Mouse (Mus musculus) heart, embryonic 12.5 days (tissue): ENCODE measurements around the gene Txnrd2. TPM values are rescaled to one million over a fixed set of nuclear protein-coding genes. Genes with fewer than 3 reads are reported as not detected.

ENCODE experiments used
- ATAC-seq: fragments of 200-750 bp; cut with Nextera tagmentation; 2 replicates; pipeline ENCODE4 v1.8.0; 2017; ENCODE audit warnings: moderate TSS enrichment, moderate library complexity; ENCODE audit not compliant: insufficient number of reproducible peaks, low FRiP score
- H3K27ac ChIP-seq: fragments of 300-500 bp; sonication (generic); 2 replicates; pipeline ENCODE4 v1.5.1; 2016; ENCODE audit warnings: mild to moderate bottlenecking, moderate library complexity; ENCODE audit not compliant: poor library complexity, severe bottlenecking
- H3K27me3 ChIP-seq: fragments of 300-500 bp; sonication (generic); replicated peaks from 2 replicates; pipeline ENCODE4 v1.6.1; 2016; ENCODE audit warnings: mild to moderate bottlenecking, moderate library complexity
- H3K36me3 ChIP-seq: fragments of 300-500 bp; sonication (generic); 2 replicates; pipeline ENCODE4 v1.6.1; 2016; ENCODE audit warnings: mild to moderate bottlenecking, moderate library complexity
- H3K4me1 ChIP-seq: fragments of 300-500 bp; sonication (generic); replicated peaks from 2 replicates; pipeline ENCODE4 v1.6.1; 2016; ENCODE audit warnings: mild to moderate bottlenecking
- H3K4me2 ChIP-seq: fragments of 300-500 bp; sonication (generic); 2 replicates; pipeline ENCODE4 v1.6.1; 2016; ENCODE audit warnings: mild to moderate bottlenecking, moderate library complexity
- H3K4me3 ChIP-seq: fragments of 300-500 bp; sonication (generic); 2 replicates; pipeline ENCODE4 v1.5.1; 2016; ENCODE audit warnings: mild to moderate bottlenecking
- H3K9ac ChIP-seq: fragments of 300-500 bp; sonication (generic); 2 replicates; pipeline ENCODE4 v1.6.1; 2016; ENCODE audit warnings: mild to moderate bottlenecking, moderate library complexity
- H3K9me3 ChIP-seq: fragments of 300-500 bp; sonication (generic); replicated peaks from 2 replicates; pipeline ENCODE4 v1.6.1; 2016; ENCODE audit warnings: mild to moderate bottlenecking, moderate library complexity
- WGBS: fragments of 180-500 bp; shearing (Covaris S2); methylation state at CpG from one replicate; pipeline ENCODE4 v1.1.7; 2016; 5-methylcytosine and 5-hydroxymethylcytosine counted together
- polyA plus RNA-seq: library from polyadenylated mRNA; unstranded; fragments of >200 nt; fragmentation: Nextera tagmentation; extraction: Ambion mirVana; gene quantifications from 2 replicates; pipeline ENCODE4 v1.2.1, GENCODE M21; 2016

Gene Txnrd2
- polyA plus RNA-seq, 1 experiment from 2014 or later, result 34.9 TPM

DNA sequence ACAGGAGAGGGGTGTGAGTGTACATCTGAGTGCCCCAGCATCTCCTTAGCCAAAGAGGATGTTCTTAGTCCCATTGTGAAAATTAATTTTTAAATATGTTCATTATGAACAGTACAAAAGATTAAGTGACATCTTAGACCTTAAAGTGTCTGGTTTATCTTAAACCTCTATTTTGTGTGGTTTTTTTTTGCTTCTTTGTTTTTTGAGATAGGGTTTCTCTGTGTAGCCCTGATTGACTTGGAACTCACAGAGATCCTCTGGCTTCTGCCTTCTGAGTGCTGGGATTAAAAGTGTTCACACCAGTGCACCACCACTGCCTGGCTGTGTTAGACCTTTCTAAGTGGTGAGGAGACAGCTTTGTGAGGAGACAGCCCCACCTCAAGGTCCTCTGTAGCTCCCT, 32.5 kb downstream of the Txnrd2 start:
- Histone ChIP-seq H3K36me3 (peaks cover 13% of the 10 kb centered on the region; the same call in 1 of the 2 replicates), H3K27ac (no peak overlapping the region), H3K27me3 (0 out of 2 replicates have a peak, but pooled peaks cover 13% of the 10 kb centered on the region), H3K9me3 (no peaks in the 10 kb centered on the region), H3K4me2 (no peak overlapping the region), H3K9ac (no peak overlapping the region), H3K4me1 (peaks cover 23% of the 10 kb centered on the region), H3K4me3 (no peak overlapping the region)
- ATAC-seq, result no peak

DNA sequence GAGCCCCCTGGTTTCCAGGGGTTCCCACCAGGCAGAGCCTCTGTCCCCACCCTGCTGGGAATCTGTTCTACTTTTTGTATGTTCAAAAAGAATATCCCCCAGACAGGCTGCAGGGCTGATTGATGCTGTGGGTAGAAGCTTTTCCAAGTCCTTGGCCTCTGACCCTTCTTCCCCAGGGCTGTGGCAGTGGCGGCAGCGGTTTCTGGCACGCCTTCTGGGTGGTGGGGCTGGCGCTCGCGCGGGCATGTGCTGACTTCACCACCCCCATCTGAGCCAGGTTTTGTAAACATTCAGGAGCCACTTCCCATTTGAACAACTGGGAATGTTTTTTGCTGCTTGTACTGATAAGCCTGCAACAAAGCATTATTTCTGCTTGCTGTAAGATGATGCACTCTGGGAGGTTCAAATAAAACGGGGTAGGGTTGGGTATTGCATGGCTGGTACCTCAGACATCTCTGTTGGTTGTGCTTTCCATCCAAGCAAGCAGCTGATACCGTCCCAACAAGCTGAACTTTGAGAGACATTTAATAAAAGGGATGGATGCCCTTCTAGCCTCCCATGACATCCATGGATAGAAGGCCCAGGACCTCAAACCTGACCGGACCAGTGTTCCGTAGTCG, 33.3 kb downstream of the Txnrd2 start:
- 19% methylated on average over 12 of the region's 12 CpGs for WGBS
- Histone ChIP-seq H3K9me3 (no peaks in the 10 kb centered on the region), H3K9ac (0 out of 2 replicates have a peak overlapping the region, but pooled peaks have one; percentile 14), H3K27me3 (0 out of 2 replicates have a peak, but pooled peaks cover 13% of the 10 kb centered on the region), H3K4me3 (0 out of 2 replicates have a peak overlapping the region, but pooled peaks have one; percentile 2), H3K36me3 (peaks cover 13% of the 10 kb centered on the region; the same call in 1 of the 2 replicates), H3K27ac (no peak overlapping the region), H3K4me1 (peaks cover 23% of the 10 kb centered on the region), H3K4me2 (peak overlapping the region; percentile 51)
- peak; percentile 22; the same call in 1 of the 2 replicates for ATAC-seq

DNA sequence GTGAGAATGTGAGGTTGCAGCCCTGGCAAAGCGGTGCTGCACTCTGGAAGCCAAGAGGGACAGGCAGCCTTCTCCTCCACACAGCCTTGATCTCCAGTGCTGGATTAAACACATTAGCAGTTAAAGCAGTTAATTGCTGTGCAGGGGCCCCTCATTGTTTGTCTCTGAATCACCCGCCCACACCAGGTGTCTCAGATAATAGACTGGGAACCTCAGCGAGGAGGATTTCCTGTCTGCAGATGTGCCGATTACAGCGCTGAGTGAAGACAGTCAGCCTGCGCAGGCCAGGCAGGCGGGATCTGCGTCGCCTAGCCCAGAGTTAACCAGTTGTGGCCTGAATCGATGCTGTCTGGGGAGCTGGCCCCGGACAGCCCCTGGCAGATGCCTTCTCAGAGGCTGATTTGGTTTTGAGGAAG, 33.8 kb downstream of the Txnrd2 start:
- WGBS, result 3% methylated on average over 11 of the region's 11 CpGs
- Histone ChIP-seq H3K4me3 (0 out of 2 replicates have a peak overlapping the region, but pooled peaks have one; percentile 2), H3K27ac (no peak overlapping the region), H3K27me3 (0 out of 2 replicates have a peak, but pooled peaks cover 13% of the 10 kb centered on the region), H3K36me3 (peaks cover 13% of the 10 kb centered on the region; the same call in 1 of the 2 replicates), H3K9me3 (no peaks in the 10 kb centered on the region), H3K9ac (0 out of 2 replicates have a peak overlapping the region, but pooled peaks have one; percentile 27), H3K4me2 (peak overlapping the region; percentile 51), H3K4me1 (peaks cover 23% of the 10 kb centered on the region)
- peak; percentile 64 for ATAC-seq

DNA sequence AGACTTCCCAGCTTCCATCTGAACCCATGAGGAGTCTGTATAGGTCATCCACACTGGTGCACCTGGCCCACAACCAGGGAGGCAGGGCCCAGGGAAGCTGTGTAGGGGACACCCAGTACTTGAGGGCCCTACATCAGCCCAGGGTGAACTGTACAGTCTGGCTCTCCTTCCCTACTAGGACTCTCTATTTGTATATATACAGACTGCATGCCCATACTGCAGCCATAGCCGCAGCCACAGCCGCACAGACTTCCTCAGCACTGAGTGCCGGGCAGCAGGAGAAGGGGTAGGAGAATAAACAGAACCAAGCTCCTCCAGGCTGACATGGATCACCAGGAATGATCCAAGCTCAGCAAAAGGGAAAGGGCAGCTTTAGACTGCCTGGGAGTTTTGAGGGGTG, 34.6 kb downstream of the Txnrd2 start:
- Histone ChIP-seq H3K4me1 (peaks cover 23% of the 10 kb centered on the region), H3K4me2 (no peak overlapping the region), H3K9me3 (no peaks in the 10 kb centered on the region), H3K36me3 (peaks cover 13% of the 10 kb centered on the region; the same call in 1 of the 2 replicates), H3K27ac (no peak overlapping the region), H3K9ac (no peak overlapping the region), H3K27me3 (0 out of 2 replicates have a peak, but pooled peaks cover 8% of the 10 kb centered on the region), H3K4me3 (no peak overlapping the region)
- ATAC-seq, result no peak
- 84% methylated on average over 3 of the region's 3 CpGs for WGBS

DNA sequence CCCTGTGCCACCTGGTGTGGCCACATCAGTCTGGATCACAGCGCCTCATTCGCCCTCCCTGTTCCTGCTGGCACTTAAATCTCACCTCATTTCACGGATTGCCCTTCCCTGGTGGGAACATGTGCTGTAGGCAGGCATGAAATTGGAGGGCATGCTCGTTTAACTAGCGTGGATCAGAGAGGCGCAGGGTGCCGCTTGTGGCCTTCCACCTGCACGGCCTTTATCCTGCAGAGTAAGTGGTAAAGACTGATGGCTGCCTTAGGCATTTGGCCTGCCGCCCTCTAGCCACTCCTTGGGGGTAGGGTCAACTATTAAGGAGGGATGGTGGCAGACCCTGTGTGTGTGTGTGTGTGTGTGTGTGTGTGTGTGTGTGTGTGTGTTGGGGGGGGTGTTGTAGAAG, 35.8 kb downstream of the Txnrd2 start:
- no peak for ATAC-seq
- Histone ChIP-seq H3K9me3 (no peaks in the 10 kb centered on the region), H3K9ac (no peak overlapping the region), H3K4me1 (peaks cover 23% of the 10 kb centered on the region), H3K4me2 (no peak overlapping the region), H3K27ac (no peak overlapping the region), H3K36me3 (peaks cover 3% of the 10 kb centered on the region; the same call in 1 of the 2 replicates), H3K4me3 (no peak overlapping the region), H3K27me3 (0 out of 2 replicates have a peak, but pooled peaks cover 8% of the 10 kb centered on the region)
- 80% methylated on average over 9 of the region's 9 CpGs for WGBS

DNA sequence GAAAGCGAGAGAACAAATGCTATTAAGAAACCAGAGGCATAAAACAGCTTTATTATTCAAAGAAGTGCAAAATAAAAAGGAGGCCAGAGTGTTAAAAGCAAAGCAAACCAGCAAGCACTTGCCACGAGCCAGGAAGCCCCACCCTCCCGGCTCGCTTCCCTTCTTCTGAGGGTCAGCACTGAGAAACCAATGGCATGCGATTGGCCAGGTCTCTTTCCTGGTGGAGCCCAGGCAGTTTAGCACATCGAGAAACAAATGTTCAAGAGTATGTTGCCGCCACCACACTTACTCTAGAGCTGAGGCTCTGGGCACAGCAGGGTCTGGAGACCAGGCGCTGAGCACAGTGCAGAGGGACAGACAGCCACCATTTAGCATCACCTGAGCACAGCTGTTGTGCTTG, 36.4 kb downstream of the Txnrd2 start:
- Histone ChIP-seq H3K36me3 (no peaks in the 10 kb centered on the region), H3K4me3 (no peak overlapping the region), H3K9me3 (no peaks in the 10 kb centered on the region), H3K4me1 (peaks cover 23% of the 10 kb centered on the region), H3K27me3 (0 out of 2 replicates have a peak, but pooled peaks cover 7% of the 10 kb centered on the region), H3K27ac (no peak overlapping the region), H3K4me2 (no peak overlapping the region), H3K9ac (no peak overlapping the region)
- 51% methylated on average over 8 of the region's 8 CpGs for WGBS
- no peak for ATAC-seq

DNA sequence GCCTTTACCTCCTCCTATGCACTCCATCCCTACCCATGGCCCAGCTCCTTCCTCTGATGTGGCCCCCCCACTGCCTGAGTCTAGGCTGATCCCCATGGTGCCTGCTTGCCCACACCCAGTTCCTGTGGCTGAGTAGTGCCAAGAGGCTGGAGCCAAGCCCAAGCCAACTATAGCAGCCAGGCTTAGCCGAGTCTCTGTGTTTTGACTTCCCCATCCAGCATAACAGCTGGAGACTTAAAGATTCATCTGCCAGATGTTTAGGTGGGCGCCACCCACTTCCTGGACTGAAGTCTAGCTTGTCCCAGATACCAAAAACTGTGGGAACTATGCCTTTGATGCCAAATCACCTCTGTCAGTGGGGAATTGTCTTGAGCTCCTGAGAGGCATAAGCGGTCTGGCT, 38.1 kb downstream of the Txnrd2 start:
- ATAC-seq, result no peak

DNA sequence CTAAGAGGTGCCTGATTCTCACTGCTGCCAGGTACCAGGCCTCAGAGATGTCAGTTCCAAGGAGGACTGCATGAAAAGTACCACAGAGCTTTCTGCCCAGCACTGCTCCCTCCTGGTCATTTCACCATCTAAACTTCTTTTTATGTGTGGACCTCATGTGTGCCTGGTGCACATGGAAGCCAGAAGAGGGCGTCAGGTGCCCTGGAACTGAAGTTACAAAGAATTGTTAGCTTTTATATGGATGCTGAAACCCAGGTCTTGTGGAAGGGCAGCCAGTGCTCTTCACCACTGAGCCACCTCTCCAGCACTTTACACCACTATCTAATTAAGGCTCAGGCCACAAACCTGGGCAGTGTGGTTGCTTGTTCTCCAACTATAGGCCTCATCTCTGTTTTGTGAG, 44.6 kb downstream of the Txnrd2 start:
- WGBS, result 39% methylated on average over 1 of the region's 1 CpGs
- no peak for ATAC-seq

More for the DNA sequence above, 38.1 kb downstream of the Txnrd2 start:
- Histone ChIP-seq H3K4me3 (no peak overlapping the region), H3K36me3 (peaks cover 6% of the 10 kb centered on the region), H3K27me3 (no peaks in the 10 kb centered on the region), H3K9me3 (no peaks in the 10 kb centered on the region), H3K4me2 (no peak overlapping the region), H3K9ac (no peak overlapping the region), H3K27ac (no peak overlapping the region), H3K4me1 (peaks cover 18% of the 10 kb centered on the region)
- 58% methylated on average over 3 of the region's 3 CpGs for WGBS

DNA sequence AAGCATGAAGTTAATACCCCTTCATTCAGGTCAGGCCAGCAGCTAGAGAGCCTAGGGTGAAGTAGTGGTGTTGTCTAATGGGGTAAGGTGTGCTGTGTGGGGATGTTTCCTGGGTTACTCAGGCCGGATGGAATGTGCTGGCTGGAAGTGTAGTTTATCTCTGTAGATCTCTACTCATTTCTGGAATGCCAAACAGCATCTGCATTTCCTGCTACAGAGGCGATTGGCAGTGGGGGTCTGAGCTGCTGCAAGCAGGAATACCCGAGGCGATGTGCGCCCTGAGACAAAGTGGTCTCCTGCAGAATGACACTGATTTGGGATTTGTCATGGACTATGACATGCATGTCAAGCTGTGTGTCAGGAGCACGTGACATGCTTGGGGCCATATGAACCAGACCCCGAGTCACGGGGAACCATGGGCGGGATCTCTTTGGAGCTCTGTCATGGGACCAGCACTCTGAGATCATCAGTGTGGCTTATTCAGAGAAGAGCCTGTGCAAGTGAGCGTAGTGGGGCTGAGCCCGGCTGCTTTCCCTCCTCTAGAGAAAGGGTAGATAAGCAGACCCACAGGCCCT, 45.3 kb downstream of the Txnrd2 start:
- no peak for ATAC-seq
- Histone ChIP-seq H3K27me3 (no peaks in the 10 kb centered on the region), H3K4me3 (no peak overlapping the region), H3K9ac (no peak overlapping the region), H3K4me2 (no peak overlapping the region), H3K4me1 (peaks cover 12% of the 10 kb centered on the region), H3K27ac (no peak overlapping the region), H3K9me3 (no peaks in the 10 kb centered on the region), H3K36me3 (peaks cover 26% of the 10 kb centered on the region)
- 43% methylated on average over 11 of the region's 11 CpGs for WGBS

More for the DNA sequence above, 44.6 kb downstream of the Txnrd2 start:
- Histone ChIP-seq H3K9ac (no peak overlapping the region), H3K4me1 (peaks cover 12% of the 10 kb centered on the region), H3K4me2 (no peak overlapping the region), H3K4me3 (no peak overlapping the region), H3K27me3 (no peaks in the 10 kb centered on the region), H3K27ac (no peak overlapping the region), H3K36me3 (peaks cover 26% of the 10 kb centered on the region), H3K9me3 (no peaks in the 10 kb centered on the region)

DNA sequence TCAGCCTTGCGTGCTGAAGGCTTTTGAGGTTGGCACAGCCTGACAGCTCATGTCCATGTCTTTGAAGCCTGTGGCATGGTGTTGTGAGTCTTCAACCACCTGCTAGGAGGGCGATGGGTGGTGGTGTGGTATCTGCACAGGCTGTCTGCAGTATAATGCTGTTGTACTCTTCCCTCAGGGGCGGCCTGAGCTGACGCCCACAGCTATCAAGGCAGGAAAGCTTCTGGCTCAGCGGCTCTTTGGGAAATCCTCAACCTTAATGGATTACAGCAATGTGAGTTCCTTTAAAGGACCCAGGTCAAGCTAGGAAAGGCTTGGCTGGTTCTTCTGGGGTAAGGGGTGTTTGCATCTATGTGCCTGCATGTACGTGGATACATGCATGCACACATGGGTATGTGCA, 45.8 kb downstream of the Txnrd2 start:
- Histone ChIP-seq H3K9me3 (no peaks in the 10 kb centered on the region), H3K4me3 (no peak overlapping the region), H3K27ac (no peak overlapping the region), H3K9ac (no peak overlapping the region), H3K4me2 (no peak overlapping the region), H3K27me3 (no peaks in the 10 kb centered on the region), H3K4me1 (peaks cover 12% of the 10 kb centered on the region), H3K36me3 (peaks cover 26% of the 10 kb centered on the region)
- ATAC-seq, result no peak
- WGBS, result 72% methylated on average over 6 of the region's 6 CpGs

DNA sequence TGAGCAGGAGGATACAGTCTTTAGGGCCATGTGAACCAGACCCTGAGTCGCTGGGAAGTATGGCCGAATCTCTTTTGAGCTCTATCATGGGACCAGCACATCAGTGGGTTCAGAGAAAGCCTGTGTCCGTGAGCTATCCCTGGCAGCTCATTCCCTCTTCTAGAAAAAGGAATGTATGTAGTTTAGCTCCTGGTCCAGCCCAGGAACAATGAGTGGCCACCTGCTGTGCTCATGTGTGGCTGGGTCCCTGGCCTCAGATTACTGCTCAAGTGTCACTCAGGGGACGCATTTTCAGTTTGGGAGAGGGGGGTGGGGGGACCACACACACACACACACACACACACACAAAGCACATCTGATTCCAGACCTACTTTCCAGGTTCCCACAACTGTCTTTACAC, 46.2 kb downstream of the Txnrd2 start:
- Histone ChIP-seq H3K36me3 (peaks cover 26% of the 10 kb centered on the region), H3K9me3 (no peaks in the 10 kb centered on the region), H3K9ac (no peak overlapping the region), H3K4me2 (no peak overlapping the region), H3K4me1 (peaks cover 12% of the 10 kb centered on the region), H3K27me3 (no peaks in the 10 kb centered on the region), H3K4me3 (no peak overlapping the region), H3K27ac (no peak overlapping the region)
- 88% methylated on average over 4 of the region's 4 CpGs for WGBS
- no peak for ATAC-seq
